Mouse (Mus musculus): ENCODE measurements at regions not wholly inside any gene's neighbourhood (a gene's known extent, or its start where the extent isn't known, plus 50 kb on each side); places are given as distances from the start of the nearest gene placed in this dataset.

GRCm38 (mm10) chr7:70423524-70424230, 57.1 kb upstream of the Nr2f2 start:
- no peak for DNase-seq
- intact Hi-C loops (cut with DNase I; ENCODE audit: low total_unique reads) = no loop called here

- intact Hi-C loops (cut with DNase I; ENCODE audit: low total_unique reads) = no loop called here
These were observed 49.8 kb upstream of the Nr2f2 start for GRCm38 (mm10) chr7:70416185-70416941.

More at GRCm38 (mm10) chr7:70416185-70416941, 49.8 kb upstream of the Nr2f2 start:
- no peak for DNase-seq

Data from gastrocnemius, postnatal 14 days (tissue).